Mouse (Mus musculus) layer of hippocampus, adult 9-11 months (tissue): ENCODE measurements around the gene Slirp.

Experiments
- DNase-seq: peaks from one replicate; pipeline ENCODE4 v3.0.0; 2022

The Slirp gene

DNA sequence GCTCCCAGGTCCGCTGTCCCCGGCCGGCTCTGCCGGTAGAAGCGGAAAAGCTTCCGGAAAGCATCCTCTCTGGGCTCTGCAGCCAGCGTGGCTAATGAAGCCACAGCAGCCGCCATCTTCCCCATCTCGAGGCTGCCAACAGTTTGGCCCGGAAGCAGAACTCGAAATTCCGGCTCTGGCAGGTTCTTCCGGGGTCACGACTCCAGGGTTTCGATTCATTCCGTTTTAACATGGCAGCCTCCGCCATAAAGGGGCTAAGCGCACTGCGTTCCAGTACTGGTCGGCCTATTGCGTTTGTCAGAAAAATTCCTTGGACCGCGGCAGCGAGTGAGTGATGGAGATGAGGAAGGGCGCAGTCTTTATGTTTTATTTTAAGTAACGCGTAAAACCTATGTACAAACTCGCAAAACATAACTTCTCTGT lies at the start of gene Slirp, which contains the start of gene Alkbh1:
Gene Slirp, plus strand, starts transcription at position 197 of the 423 bp plus-strand sequence.
Gene Alkbh1, minus strand, starts transcription at position 318 of the 423 bp plus-strand sequence.
- peak; percentile 90 for DNase-seq

DNA sequence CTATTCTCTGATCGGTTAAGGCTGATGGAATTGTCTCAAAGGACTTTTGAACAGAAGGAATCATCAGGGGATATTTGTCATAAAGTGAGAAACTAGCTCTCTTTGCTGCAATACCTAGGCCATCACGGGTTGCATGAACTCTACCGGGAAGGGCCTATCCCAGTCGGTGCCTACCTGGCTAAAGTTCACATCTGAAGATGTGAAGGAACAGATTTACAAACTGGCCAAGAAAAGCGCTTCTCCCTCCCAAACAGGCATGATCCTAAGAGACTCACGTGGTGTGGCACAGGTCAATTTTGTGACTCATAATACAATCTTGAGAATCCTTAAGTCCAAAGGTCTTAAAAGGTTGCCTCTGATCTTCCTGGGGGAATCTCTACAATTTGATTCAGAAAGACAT lies 49.4 kb upstream of the Slirp start:
- DNase-seq, result no peak

GRCm38 (mm10) chr12:87397126-87397525 lies 46.6 kb upstream of the Slirp start:
- DNase-seq, result no peak

DNA sequence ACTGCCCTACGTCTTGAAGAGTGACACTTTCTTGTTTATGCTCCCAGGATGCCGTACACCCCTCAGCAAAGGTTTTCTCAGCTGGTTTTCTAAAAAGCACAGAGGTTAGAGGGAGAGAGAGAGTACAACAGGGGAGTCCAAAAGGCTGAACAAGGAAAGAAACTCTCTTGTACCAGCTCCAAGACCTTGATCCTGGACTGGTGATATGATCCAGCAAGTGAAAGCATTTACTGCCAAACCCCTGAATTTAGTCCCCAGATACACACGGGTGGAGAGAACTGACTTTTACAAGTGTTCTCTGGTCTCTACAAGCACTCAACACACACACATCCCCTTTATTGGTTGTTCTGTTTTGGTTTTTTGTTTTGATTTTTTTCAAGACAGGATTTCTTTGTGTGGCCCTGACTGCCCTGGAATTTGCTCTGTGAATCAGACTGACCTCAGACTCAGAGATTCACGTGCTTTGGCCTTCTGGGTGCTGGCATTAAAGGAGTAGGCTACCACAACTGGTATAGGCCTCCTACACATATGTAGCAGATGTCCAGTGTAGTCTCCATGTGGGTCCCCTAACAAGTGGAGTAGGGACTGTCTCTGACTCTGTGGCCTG lies 45.8 kb upstream of the Slirp start:
- no peak for DNase-seq

DNA sequence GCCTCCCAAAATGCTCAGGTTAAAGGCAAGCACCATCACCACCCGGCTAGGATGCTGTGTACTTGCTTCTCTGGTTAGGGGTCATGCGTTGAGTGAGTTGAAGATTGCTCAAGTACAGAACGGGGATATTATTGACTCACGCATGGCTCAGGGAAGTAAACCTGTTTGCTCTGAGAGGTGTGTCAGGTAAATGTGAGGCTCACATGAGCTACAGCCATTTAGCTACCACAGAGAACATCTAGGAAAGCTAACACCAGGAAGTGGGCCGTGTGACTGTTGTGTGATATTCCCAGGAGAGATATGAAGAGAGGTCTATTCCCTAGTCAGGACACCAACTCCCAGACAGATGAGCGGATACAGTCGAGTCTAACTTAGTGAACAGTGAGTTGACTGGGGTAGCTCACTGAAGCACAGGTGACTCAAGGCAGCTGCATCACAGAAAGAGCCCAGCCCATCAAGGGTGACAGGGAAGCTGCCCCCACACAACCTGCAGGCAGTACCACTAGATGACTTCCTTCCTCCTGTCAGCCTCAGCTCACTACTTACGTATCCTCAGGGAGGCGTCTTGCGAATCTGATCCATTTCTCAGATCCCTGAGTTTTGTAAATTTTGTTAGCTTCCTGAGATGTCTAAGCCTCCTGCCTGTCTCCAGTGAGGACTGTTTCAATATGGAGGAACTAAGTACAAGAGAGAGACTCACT lies 44.4 kb upstream of the Slirp start:
- DNase-seq, result no peak

- DNase-seq, result no peak
Observed at GRCm38 (mm10) chr12:87401883-87402282, 41.8 kb upstream of the Slirp start.

- DNase-seq, result no peak
Observed at GRCm38 (mm10) chr12:87405165-87405564, 38.5 kb upstream of the Slirp start.

DNA sequence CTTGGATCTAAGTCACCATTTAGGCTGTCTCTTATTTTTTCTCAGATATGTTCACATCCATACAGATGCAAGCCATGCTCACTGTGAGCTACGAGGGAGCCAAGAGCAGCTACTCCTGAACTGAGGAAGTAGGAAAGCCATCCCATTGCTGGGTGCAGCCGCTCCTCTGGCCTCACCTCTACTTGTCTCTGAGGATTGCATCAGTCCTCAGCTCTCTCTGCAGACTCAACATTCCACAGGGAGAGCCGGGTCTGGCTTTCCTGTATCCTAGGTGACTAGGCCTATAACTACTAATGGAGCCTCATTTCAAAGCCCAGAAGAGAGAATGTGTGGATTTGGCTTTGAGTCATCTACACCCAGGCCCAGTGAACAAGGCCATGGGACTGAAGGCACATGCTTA lies 38.0 kb upstream of the Slirp start:
- DNase-seq, result no peak

GRCm38 (mm10) chr12:87407869-87408605 lies 35.7 kb upstream of the Slirp start:
- no peak for DNase-seq

DNA sequence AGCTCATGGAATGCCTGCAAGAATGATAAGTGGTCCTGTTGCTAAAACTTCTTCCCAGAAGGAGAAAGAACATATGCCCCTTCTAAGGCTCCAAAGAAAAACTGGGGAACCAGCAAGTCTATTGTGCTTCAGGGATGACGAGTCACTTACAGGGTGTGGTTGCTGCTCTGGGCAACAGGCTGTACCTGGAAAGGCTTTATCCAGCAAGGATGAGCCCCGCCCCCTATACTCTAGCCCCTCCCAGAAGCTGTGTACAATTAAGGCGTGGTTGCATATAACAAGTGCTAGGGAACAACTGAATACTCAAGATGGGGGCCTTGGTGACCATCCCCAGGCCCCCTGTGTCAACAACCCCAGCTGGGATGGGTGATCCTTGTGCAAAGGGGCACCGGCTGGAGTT lies 34.6 kb upstream of the Slirp start:
- no peak for DNase-seq

DNA sequence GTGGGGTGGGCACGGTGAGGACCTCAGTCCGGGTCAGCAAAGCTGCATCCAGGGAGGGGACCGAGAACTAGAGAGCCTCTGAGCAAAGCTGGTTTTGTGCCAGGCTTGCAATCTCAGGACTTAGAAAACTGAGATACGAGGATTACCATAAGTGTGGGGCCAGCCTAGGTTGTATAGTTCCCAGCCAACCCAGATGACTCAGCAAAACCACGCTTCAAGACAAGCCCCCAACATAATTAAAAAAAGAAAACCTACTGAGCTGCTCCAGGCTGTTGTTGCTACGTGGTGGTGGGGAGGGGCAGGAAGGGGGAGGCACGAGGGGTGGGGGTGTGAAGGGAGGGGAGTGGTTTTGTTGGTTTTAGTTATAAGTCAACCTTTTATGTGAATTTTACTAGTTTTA lies 32.7 kb upstream of the Slirp start:
- DNase-seq, result no peak

GRCm38 (mm10) chr12:87413179-87413790 lies 30.4 kb upstream of the Slirp start:
- peak; percentile 42 for DNase-seq

DNA sequence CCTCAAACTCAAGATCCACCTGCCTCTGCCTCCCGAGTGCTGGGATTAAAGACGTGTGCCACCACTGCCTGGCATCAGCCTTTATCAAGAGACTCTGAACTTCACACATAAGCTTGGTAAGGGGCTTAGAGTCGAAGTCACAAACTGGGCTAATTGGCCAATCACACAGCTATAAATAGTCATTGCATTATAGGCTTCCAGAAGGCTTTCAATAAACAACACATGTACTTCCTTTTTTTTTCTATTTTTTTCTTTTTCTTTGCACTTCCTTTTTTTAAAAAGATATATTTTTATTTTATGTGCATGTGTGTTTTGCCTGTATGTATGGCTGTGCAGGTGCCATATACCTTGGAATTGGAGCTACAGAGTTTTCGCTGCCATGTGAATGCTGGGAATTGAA lies 28.3 kb upstream of the Slirp start:
- DNase-seq, result no peak

- peak; percentile 17 for DNase-seq
Observed at GRCm38 (mm10) chr12:87416690-87417089, 27.0 kb upstream of the Slirp start.

GRCm38 (mm10) chr12:87418921-87419320 lies 24.8 kb upstream of the Slirp start:
- DNase-seq, result no peak

- no peak for DNase-seq
Observed at GRCm38 (mm10) chr12:87419974-87420485, 23.7 kb upstream of the Slirp start.

DNA sequence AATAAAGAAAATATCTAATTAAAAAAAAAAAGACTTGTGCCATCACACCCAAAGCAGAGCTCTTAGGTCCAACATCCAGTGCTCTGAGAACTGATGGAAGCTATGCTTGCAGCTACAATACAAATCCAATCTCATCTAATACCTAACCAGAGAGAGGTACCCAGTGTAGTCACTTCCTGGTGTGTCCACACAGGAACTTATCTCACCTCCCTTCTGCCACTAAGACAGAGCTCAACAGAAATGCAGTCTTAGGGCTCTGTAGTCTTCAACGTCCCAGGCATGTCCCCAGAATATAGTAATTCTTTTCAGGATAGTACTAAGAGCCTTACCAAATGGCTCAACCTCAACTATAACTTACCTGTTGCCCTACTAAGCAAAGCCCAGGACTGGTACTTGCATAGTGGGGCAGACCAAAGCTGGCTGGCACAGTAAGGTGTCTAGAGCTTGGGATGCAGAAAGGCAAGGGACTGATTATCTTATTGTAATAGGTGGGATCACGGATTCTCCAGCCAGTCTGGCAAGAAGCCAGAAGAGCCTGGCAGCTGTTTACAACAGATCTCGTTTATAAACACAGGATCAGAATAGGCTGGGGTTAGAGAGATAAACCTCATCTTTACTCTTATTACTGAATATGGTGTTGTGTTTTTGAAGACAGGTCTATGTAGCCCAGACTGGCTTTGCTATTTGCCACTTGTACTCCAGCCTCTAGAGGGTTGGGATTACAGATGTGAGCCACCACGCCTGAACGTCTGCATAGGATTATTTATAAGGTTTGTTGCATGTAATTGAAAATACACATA lies 21.8 kb upstream of the Slirp start:
- no peak for DNase-seq

DNA sequence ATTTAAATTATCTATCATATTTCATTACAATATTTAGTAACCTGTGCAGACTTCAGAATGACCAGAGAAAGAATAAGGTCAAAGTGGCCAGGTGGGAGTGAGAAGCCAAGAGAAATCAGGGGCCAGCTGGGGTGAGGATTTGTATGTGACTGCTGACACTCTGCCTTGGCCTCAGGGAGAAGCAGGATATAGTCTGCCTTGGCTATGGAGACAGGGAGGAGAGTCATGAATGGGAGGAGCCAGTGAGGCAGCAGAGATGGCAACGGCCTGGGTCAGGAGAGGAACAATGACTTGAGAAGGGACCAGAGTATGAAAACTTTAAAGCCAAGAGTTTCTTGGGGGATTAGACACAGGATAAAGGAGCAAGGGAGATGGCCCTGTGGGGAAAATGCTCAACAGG lies 20.0 kb upstream of the Slirp start:
- DNase-seq, result no peak

- DNase-seq, result no peak
Observed at GRCm38 (mm10) chr12:87424516-87424915, 19.2 kb upstream of the Slirp start.

DNA sequence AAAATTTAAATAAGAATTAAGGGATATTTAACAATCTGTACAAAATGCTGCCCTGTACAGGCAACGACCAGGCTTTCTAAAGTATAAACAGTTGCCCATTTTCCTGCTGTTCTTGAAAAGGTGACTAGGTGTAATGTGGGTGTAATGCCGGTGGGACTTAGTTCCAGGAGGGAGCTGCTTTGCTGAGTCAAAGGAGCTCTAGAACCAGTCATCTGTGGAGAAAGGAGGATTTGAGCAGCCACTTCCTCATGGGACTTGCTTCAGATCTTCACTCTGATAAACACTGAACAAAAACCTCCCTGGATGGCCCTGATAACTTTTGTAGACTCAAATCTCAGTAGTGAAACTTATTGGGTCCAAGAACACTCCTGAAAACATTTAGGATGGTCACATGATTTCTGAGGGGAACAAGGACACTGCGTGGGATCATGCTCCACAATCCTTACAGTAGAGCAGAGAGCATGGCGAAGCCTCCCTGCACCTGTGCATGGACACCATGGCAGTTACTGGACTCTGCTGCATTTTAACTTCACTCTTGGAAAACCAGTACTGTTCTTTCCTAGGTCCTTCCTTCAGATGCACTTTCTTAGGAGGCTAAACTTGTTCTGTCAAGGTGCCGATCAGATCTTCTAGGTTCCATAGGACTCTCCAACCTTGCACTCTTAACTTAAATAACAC lies 17.2 kb upstream of the Slirp start:
- DNase-seq, result no peak

- DNase-seq, result no peak
Observed at GRCm38 (mm10) chr12:87428295-87428694, 15.4 kb upstream of the Slirp start.

DNA sequence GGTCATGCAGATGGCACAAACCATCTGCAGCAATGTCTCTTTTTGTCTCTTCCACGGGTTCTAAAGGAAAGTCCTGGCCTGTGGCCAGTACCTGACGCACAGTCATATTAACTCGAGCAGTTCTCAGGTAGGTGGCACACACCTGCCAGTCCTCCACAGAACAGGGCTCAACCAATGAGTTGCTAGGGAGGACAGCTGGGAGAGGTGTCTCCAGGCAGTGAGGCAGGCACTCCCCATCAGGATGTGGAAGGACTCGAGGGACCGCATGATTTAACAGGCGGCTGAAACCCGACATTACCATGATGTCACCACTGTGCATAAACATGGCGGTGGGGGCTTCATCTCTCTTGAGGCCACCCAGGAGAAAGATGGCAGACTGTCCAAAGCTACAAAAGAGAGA lies 14.8 kb upstream of the Slirp start:
- DNase-seq, result no peak
